Mouse (Mus musculus) limb, embryonic 15.5 days (tissue): Measurements from ENCODE around the gene Pls1. TPM values are rescaled to one million over a fixed set of nuclear protein-coding genes. Genes with fewer than 3 reads are reported as not detected.

Source experiments
- ATAC-seq: fragments of 200-750 bp; cut with Nextera tagmentation; 2 replicates; pipeline ENCODE4 v1.8.0; 2017; ENCODE audit warnings: low read depth, moderate TSS enrichment; ENCODE audit not compliant: insufficient number of reproducible peaks, low FRiP score, low TSS enrichment
- H3K27ac ChIP-seq: fragments of 300-500 bp; sonication (generic); 2 replicates; pipeline ENCODE4 v1.5.1; 2015; ENCODE audit warnings: moderate library complexity, mild to moderate bottlenecking, inconsistent platforms
- H3K27me3 ChIP-seq: fragments of 300-500 bp; sonication (generic); 2 replicates; pipeline ENCODE4 v1.6.1; 2015; ENCODE audit warnings: inconsistent platforms
- H3K36me3 ChIP-seq: fragments of 300-500 bp; sonication (generic); 2 replicates; pipeline ENCODE4 v1.6.1; 2015; ENCODE audit warnings: inconsistent platforms
- H3K4me1 ChIP-seq: fragments of 300-500 bp; sonication (generic); 2 replicates; pipeline ENCODE4 v1.6.1; 2015; ENCODE audit warnings: inconsistent platforms
- H3K4me2 ChIP-seq: fragments of 300-500 bp; sonication (generic); 2 replicates; pipeline ENCODE4 v1.6.1; 2015; ENCODE audit warnings: mild to moderate bottlenecking, inconsistent platforms
- H3K4me3 ChIP-seq: fragments of 300-500 bp; sonication (generic); 2 replicates; pipeline ENCODE4 v1.5.1; 2015; ENCODE audit warnings: mild to moderate bottlenecking, inconsistent platforms
- H3K9ac ChIP-seq: fragments of 300-500 bp; sonication (generic); 2 replicates; pipeline ENCODE4 v1.6.1; 2015; ENCODE audit warnings: inconsistent platforms
- H3K9me3 ChIP-seq: fragments of 300-500 bp; sonication (generic); 2 replicates; pipeline ENCODE4 v1.6.1; 2016; ENCODE audit warnings: inconsistent platforms
- WGBS: fragments of 180-500 bp; shearing (Covaris S2); methylation state at CpG from one replicate; pipeline ENCODE4 v1.1.7; 2015; 5-methylcytosine and 5-hydroxymethylcytosine counted together
- polyA plus RNA-seq: library from polyadenylated mRNA; unstranded; fragments of >200 nt; fragmentation: Nextera tagmentation; extraction: Ambion mirVana; gene quantifications from 2 replicates; pipeline ENCODE4 v1.2.1, GENCODE M21; 2015

The Pls1 gene
- polyA plus RNA-seq, 1 experiment from 2014 or later: 1.5 TPM

DNA sequence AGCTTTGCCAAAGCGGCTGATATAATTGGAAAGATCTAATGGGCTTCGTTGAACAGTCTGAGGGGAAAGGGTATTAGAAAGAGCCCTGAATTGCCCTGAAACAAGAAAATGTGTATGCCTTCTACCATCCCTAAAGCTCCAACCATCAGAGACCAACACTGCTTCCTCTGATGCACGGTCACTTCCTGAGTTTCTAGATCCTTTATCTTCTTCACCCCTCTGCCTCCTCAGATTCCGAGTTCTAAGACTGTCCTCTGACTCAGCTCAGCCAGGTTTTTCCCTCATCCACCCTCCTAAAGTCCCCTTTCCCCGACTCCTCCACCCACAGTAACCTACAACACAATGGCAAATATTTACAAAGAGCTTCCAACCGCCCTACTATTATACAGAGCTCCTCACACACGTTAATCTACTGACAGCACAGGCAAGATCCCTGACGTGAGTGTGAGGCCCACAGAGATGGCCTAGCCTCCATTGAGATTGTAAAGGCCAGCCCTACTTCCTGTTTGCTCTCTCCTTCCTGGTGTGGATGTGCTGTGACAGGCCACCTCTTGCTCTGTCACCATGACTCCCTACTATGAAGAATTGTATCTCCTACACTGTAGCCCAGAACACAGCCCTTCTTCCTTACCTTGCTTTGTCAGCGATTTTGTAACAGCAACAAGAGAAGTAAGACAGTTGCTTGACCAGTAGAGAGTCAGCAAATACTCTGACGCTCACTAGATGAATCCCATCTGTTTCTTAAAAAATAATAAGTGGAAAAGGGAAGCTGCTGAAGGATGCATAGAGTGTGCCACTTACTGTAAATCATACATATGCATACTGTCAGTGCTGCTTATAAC, 43.3 kb downstream of the Pls1 start:
- Histone ChIP-seq H3K4me2 (no peak overlapping the region), H3K9me3 (no peaks in the 10 kb centered on the region), H3K4me3 (no peak overlapping the region), H3K27me3 (no peaks in the 10 kb centered on the region), H3K27ac (no peak overlapping the region), H3K36me3 (no peaks in the 10 kb centered on the region), H3K4me1 (no peaks in the 10 kb centered on the region), H3K9ac (no peak overlapping the region)
- 73% methylated on average over 10 of the region's 10 CpGs for WGBS
- no peak for ATAC-seq

- Histone ChIP-seq H3K4me2 (no peak overlapping the region), H3K27ac (no peak overlapping the region), H3K4me3 (no peak overlapping the region), H3K36me3 (no peaks in the 10 kb centered on the region), H3K4me1 (no peaks in the 10 kb centered on the region), H3K9me3 (no peaks in the 10 kb centered on the region), H3K27me3 (no peaks in the 10 kb centered on the region), H3K9ac (no peak overlapping the region)
- ATAC-seq: no peak
- WGBS: 93% methylated on average over 2 of the region's 2 CpGs
Observed at GRCm38 (mm10) chr9:95796323-95796722, 48.8 kb downstream of the Pls1 start.

GRCm38 (mm10) chr9:95795844-95796243, 49.3 kb downstream of the Pls1 start:
- Histone ChIP-seq H3K4me2 (no peak overlapping the region), H3K9ac (no peak overlapping the region), H3K27me3 (no peaks in the 10 kb centered on the region), H3K9me3 (no peaks in the 10 kb centered on the region), H3K36me3 (no peaks in the 10 kb centered on the region), H3K4me1 (no peaks in the 10 kb centered on the region), H3K4me3 (no peak overlapping the region), H3K27ac (no peak overlapping the region)
- 90% methylated on average over 5 of the region's 5 CpGs for WGBS
- ATAC-seq: no peak

DNA sequence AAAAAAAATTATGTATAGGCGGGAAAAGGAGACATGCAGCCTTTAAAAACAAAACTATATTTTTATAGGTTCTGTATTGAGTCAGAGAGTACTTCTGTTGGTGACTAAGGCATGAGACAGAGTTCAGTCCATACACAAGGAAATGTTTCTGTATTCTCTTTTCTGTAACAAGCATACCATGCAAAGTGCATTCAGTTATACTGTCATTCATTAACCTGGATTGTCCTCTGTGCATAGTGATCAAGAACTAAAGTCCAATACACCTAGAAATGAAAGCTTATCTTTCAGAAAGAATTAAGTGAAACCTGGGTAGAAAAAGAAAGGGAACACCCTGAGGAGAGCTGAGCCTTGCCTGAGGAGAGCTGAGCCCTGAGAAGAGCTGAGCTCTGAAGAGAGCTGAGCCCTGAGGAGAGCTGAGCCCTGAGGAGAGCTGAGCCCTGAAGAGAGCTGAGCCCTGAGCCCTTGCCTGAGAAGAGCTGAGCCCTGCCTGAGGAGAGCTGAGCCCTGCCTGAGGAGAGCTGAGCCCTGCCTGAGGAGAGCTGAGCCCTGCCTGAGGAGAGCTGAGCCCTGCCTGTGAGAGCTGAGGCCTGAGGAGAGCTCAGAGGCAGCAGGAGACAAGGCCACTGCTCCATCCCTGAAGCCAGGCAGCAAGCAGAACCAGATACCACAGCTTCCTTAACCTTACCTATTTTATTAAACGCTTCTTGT, 49.9 kb downstream of the Pls1 start:
- H3K36me3 ChIP-seq: no peaks in the 10 kb centered on the region
- no peak overlapping the region for H3K4me3 ChIP-seq
- no peak overlapping the region for H3K4me2 ChIP-seq
- no peaks in the 10 kb centered on the region for H3K27me3 ChIP-seq
- H3K27ac ChIP-seq: no peak overlapping the region
- 77% methylated on average over 2 of the region's 2 CpGs for WGBS
- H3K9ac ChIP-seq: no peak overlapping the region
- no peak for ATAC-seq
- H3K4me1 ChIP-seq: no peaks in the 10 kb centered on the region
- H3K9me3 ChIP-seq: no peaks in the 10 kb centered on the region

GRCm38 (mm10) chr9:95793986-95794744, 50.9 kb downstream of the Pls1 start:
- no peaks in the 10 kb centered on the region for H3K9me3 ChIP-seq
- H3K27ac ChIP-seq: no peak overlapping the region
- H3K9ac ChIP-seq: no peak overlapping the region
- WGBS: 80% methylated on average over 15 of the region's 15 CpGs
- no peaks in the 10 kb centered on the region for H3K36me3 ChIP-seq
- no peak for ATAC-seq
- H3K27me3 ChIP-seq: no peaks in the 10 kb centered on the region
- H3K4me2 ChIP-seq: no peak overlapping the region
- no peaks in the 10 kb centered on the region for H3K4me1 ChIP-seq
- no peak overlapping the region for H3K4me3 ChIP-seq

GRCm38 (mm10) chr9:95784888-95785511, 60.1 kb downstream of the Pls1 start:
- ATAC-seq: no peak
- Histone ChIP-seq H3K4me3 (no peak overlapping the region), H3K36me3 (no peaks in the 10 kb centered on the region), H3K4me2 (no peak overlapping the region), H3K9ac (no peak overlapping the region), H3K4me1 (no peaks in the 10 kb centered on the region), H3K27ac (no peak overlapping the region), H3K27me3 (no peaks in the 10 kb centered on the region), H3K9me3 (no peaks in the 10 kb centered on the region)
- WGBS: 75% methylated on average over 16 of the region's 16 CpGs

- Histone ChIP-seq H3K4me1 (no peaks in the 10 kb centered on the region), H3K4me3 (no peak overlapping the region), H3K4me2 (no peak overlapping the region), H3K36me3 (no peaks in the 10 kb centered on the region), H3K27me3 (no peaks in the 10 kb centered on the region), H3K27ac (no peak overlapping the region), H3K9ac (no peak overlapping the region), H3K9me3 (no peaks in the 10 kb centered on the region)
- WGBS: 72% methylated on average over 17 of the region's 17 CpGs
- no peak for ATAC-seq
Observed at GRCm38 (mm10) chr9:95783646-95784293, 61.3 kb downstream of the Pls1 start.

DNA sequence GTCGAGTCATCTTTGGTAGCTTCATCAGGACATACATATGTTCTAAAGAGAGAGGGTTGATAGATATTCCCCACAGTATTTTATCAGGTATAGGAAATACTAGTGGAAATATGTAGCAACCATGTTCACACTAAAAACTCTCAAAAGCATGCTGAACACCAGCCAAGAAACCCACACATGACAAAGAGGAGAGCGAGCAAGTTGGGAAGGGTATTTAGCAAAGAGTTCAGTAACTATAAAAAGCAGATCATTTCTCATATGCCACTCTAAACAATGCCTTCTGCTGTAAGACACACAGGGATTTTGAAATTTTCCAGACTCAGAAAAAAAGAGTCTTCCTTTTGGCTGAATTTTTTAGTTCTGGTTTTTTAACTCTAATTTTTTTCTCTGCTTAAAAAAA, 73.4 kb downstream of the Pls1 start:
- H3K27me3 ChIP-seq: no peaks in the 10 kb centered on the region
- 77% methylated on average over 2 of the region's 2 CpGs for WGBS
- H3K4me1 ChIP-seq: no peaks in the 10 kb centered on the region
- H3K9me3 ChIP-seq: no peaks in the 10 kb centered on the region
- no peak for ATAC-seq
- no peaks in the 10 kb centered on the region for H3K36me3 ChIP-seq
- H3K4me2 ChIP-seq: no peak overlapping the region
- no peak overlapping the region for H3K9ac ChIP-seq
- H3K4me3 ChIP-seq: no peak overlapping the region
- no peak overlapping the region for H3K27ac ChIP-seq

GRCm38 (mm10) chr9:95763218-95763617, 81.9 kb downstream of the Pls1 start:
- no peaks in the 10 kb centered on the region for H3K4me1 ChIP-seq
- 85% methylated on average over 4 of the region's 4 CpGs for WGBS
- no peak for ATAC-seq

GRCm38 (mm10) chr9:95762228-95762627, 82.9 kb downstream of the Pls1 start:
- Histone ChIP-seq H3K9me3 (no peaks in the 10 kb centered on the region), H3K9ac (no peak overlapping the region), H3K27ac (no peak overlapping the region), H3K27me3 (no peaks in the 10 kb centered on the region), H3K4me1 (no peaks in the 10 kb centered on the region), H3K4me2 (no peak overlapping the region), H3K4me3 (no peak overlapping the region), H3K36me3 (no peaks in the 10 kb centered on the region)
- ATAC-seq: no peak
- 88% methylated on average over 3 of the region's 3 CpGs for WGBS

More at GRCm38 (mm10) chr9:95763218-95763617, 81.9 kb downstream of the Pls1 start:
- Histone ChIP-seq H3K27me3 (no peaks in the 10 kb centered on the region), H3K4me3 (no peak overlapping the region), H3K9ac (no peak overlapping the region), H3K36me3 (no peaks in the 10 kb centered on the region), H3K9me3 (no peaks in the 10 kb centered on the region), H3K4me2 (no peak overlapping the region), H3K27ac (no peak overlapping the region)

- 79% methylated on average over 8 of the region's 8 CpGs for WGBS
- Histone ChIP-seq H3K9ac (no peak overlapping the region), H3K27ac (no peak overlapping the region)
Observed at GRCm38 (mm10) chr9:95761381-95761780, 83.7 kb downstream of the Pls1 start.

More at GRCm38 (mm10) chr9:95761381-95761780, 83.7 kb downstream of the Pls1 start:
- ATAC-seq: no peak
- Histone ChIP-seq H3K36me3 (no peaks in the 10 kb centered on the region), H3K4me1 (no peaks in the 10 kb centered on the region), H3K4me3 (no peak overlapping the region), H3K4me2 (no peak overlapping the region), H3K9me3 (no peaks in the 10 kb centered on the region), H3K27me3 (no peaks in the 10 kb centered on the region)
